Mouse (Mus musculus) small intestine, adult 2 months (tissue): ENCODE results near the gene Chrm4.

Experiments used
- CTCF ChIP-seq: fragments of 200-500 bp; IDR thresholded peaks from 2 replicates; pipeline ENCODE4 v1.5.1; 2012; ENCODE audit warnings: low read depth, mild to moderate bottlenecking, control low read depth, inconsistent platforms, low read length, moderate library complexity, mixed read lengths; ENCODE audit not compliant: insufficient replicate concordance, insufficient read length; ENCODE audit errors: extremely low read depth
- POLR2A ChIP-seq: fragments of 200-500 bp; IDR thresholded peaks from 2 replicates; pipeline ENCODE4 v1.6.1; 2012; ENCODE audit warnings: low read depth, mild to moderate bottlenecking, control low read depth, inconsistent platforms, low read length, moderate library complexity

GRCm38 (mm10) chr2:91953825-91954224, 26.8 kb downstream of the Chrm4 start:
- TF ChIP-seq CTCF (no peak), POLR2A (no peak)
